Mouse (Mus musculus) C2C12 (cell line): Measurements from ENCODE around the gene Cdh22. TPM values are rescaled to one million over a fixed set of nuclear protein-coding genes. Genes with fewer than 3 reads are reported as not detected.

Source experiments
- H3K27me3 ChIP-seq: one replicate; pipeline ENCODE4 v1.6.1; 2011; ENCODE audit not compliant: control insufficient read depth, insufficient read depth, insufficient read length
- H3K36me3 ChIP-seq: one replicate; pipeline ENCODE4 v1.6.1; 2011; ENCODE audit not compliant: control insufficient read depth, insufficient read depth
- H3K4me3 ChIP-seq: one replicate; pipeline ENCODE4 v1.5.1; 2011; ENCODE audit warnings: mild to moderate bottlenecking, control low read depth; ENCODE audit not compliant: poor library complexity, insufficient read depth, severe bottlenecking
- H3K79me2 ChIP-seq: one replicate; pipeline ENCODE4 v1.6.1; 2011; ENCODE audit not compliant: control insufficient read depth, insufficient read depth
- H3K79me3 ChIP-seq: one replicate; pipeline ENCODE4 v1.6.1; 2011; ENCODE audit warnings: low read depth, control low read depth
- H3ac ChIP-seq: one replicate; pipeline ENCODE3; 2011; ENCODE audit warnings: low read depth; ENCODE audit not compliant: control insufficient read depth, insufficient read length
- CEBPB ChIP-seq: IDR thresholded peaks from one replicate; pipeline ENCODE4 v1.6.1; 2011; ENCODE audit warnings: low read depth, mild to moderate bottlenecking, control low read depth, moderate library complexity
- CTCF ChIP-seq: IDR thresholded peaks from one replicate; pipeline ENCODE4 v1.5.1; 2011; ENCODE audit not compliant: control insufficient read depth, insufficient read depth, insufficient read length
- FOSL1 ChIP-seq: IDR thresholded peaks from one replicate; pipeline ENCODE4 v1.8.0; 2011; ENCODE audit warnings: mild to moderate bottlenecking, low read length; ENCODE audit not compliant: poor library complexity, insufficient read depth, severe bottlenecking
- MAX ChIP-seq: IDR thresholded peaks from one replicate; pipeline ENCODE4 v1.6.1; 2011; ENCODE audit warnings: mild to moderate bottlenecking, control low read depth
- MYOD1 ChIP-seq: IDR thresholded peaks from one replicate; pipeline ENCODE4 v1.6.1; 2011; ENCODE audit warnings: low read depth; ENCODE audit not compliant: control insufficient read depth, insufficient read length
- MYOG ChIP-seq: IDR thresholded peaks from one replicate; pipeline ENCODE4 v1.6.1; 2011; ENCODE audit not compliant: control insufficient read depth, insufficient read length; ENCODE audit errors: extremely low read depth
- USF1 ChIP-seq: IDR thresholded peaks from one replicate; pipeline ENCODE4 v1.6.1; 2011; ENCODE audit warnings: low read depth, mild to moderate bottlenecking, control low read depth, moderate library complexity
- polyA plus RNA-seq: library from polyadenylated mRNA; unstranded; fragments of >200 nt; fragmentation: generic; extraction: Trizol; gene quantifications from one replicate; pipeline ENCODE4 v1.2.1, GENCODE M21; 2012; ENCODE audit warnings: missing spikeins

Gene Cdh22
- polyA plus RNA-seq, 1 experiment: 0.02 TPM

DNA sequence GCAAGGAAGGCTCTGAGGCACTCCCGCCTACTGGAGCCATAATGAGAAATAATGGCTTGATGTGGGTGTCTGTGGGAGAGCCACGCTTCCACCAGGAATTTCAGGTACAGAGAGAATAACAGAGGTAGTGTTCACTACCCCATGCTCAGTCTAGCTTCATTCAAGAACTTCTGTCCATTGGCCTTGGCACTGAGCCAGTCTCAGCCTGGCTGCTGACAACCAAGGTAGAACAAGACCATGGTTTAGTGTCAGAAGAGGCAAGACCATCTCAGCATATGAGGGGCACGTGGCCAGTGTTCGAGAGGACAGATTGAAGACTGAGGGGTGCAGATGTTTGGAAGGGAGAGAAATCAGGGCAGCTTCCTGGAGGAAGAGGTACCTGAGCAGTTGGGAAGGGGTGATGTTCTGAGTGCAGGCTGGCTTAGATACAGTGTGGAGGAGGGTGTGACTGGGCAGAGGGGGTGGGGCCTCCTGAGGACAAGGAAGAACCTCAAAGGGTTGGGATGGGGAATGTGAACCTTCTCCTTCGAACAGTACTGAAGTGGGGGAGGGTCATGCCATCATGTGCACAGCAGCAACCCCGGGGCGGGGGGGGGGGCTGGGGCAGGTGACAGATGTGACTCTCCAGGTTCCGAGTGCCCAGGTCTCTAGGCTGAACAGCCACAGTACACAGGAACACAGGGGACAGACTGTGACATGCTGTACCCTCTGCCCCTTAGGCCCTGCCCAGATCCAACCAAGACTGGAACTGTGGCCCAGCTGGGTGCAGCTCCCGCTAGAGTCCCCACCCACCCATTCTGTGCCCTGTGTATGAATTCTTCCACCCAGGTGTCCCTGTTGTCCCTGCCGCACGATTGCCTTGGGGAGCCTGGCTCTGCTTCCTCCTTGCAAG, 52.3 kb downstream of the Cdh22 start:
- Histone ChIP-seq H3ac (no peak overlapping the region), H3K79me3 (no peaks in the 10 kb centered on the region), H3K79me2 (no peaks in the 10 kb centered on the region), H3K4me3 (no peak overlapping the region), H3K36me3 (no peaks in the 10 kb centered on the region), H3K27me3 (peaks cover 71% of the 10 kb centered on the region)
- no peak for TF ChIP-seq FOSL1
- no peak for TF ChIP-seq MYOG
- no peak for TF ChIP-seq MYOD1
- TF ChIP-seq MAX: no peak
- TF ChIP-seq CEBPB: no peak
- TF ChIP-seq USF1: no peak
- TF ChIP-seq CTCF: no peak

DNA sequence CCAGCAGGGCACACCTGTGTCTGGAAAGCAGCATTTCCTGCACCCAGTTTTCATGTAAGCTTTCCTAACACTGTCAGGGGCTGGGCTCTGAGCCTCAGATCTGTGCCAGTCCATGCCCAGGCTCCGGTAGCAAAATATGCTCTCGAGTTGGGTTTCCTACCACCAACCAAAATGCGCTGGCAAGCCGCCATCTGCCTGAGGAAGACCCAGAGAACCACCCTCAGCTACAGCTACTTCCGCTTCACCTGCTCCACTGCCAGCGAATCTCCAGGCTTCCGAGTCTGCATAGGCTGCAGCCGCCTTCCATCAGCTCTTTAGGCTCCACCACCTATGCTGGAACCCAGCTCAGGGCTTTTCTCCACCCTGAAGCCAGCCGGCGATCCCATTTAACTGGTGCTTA, 55.4 kb downstream of the Cdh22 start:
- Histone ChIP-seq H3K36me3 (no peaks in the 10 kb centered on the region), H3K27me3 (peaks cover 84% of the 10 kb centered on the region), H3K4me3 (no peak overlapping the region), H3K79me2 (no peaks in the 10 kb centered on the region), H3ac (no peak overlapping the region), H3K79me3 (no peaks in the 10 kb centered on the region)
- no peak for TF ChIP-seq MYOD1
- no peak for TF ChIP-seq USF1
- no peak for TF ChIP-seq MAX
- no peak for TF ChIP-seq CTCF
- TF ChIP-seq CEBPB: no peak
- no peak for TF ChIP-seq FOSL1
- no peak for TF ChIP-seq MYOG

DNA sequence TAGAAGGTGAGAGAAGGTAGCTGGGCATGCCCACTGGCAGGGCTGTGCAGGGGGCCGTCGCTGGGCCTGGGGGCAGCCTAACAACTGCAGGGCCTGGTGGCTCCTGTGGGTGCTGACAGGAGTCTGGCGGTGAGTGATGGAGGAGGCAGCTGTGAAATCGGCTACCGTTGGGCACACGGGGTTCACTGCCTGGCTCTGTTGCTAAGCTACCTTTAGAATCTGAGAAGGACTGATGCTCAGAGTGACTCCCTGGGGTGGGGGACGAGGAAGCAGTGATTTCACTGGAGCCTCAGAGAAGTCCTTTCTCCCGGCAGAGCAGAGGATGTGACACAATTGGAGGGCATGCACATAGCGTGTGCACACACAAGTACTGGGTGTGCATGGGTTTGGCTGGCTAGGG, 57.7 kb downstream of the Cdh22 start:
- H3ac ChIP-seq: no peak overlapping the region
- no peak overlapping the region for H3K4me3 ChIP-seq
- no peak for TF ChIP-seq USF1
- no peak for TF ChIP-seq MYOD1
- TF ChIP-seq MAX: no peak
- TF ChIP-seq CTCF: no peak
- no peak for TF ChIP-seq MYOG
- no peak for TF ChIP-seq FOSL1
- no peak for TF ChIP-seq CEBPB
- peaks cover 78% of the 10 kb centered on the region for H3K27me3 ChIP-seq
- H3K79me3 ChIP-seq: no peaks in the 10 kb centered on the region
- H3K36me3 ChIP-seq: no peaks in the 10 kb centered on the region
- H3K79me2 ChIP-seq: no peaks in the 10 kb centered on the region

DNA sequence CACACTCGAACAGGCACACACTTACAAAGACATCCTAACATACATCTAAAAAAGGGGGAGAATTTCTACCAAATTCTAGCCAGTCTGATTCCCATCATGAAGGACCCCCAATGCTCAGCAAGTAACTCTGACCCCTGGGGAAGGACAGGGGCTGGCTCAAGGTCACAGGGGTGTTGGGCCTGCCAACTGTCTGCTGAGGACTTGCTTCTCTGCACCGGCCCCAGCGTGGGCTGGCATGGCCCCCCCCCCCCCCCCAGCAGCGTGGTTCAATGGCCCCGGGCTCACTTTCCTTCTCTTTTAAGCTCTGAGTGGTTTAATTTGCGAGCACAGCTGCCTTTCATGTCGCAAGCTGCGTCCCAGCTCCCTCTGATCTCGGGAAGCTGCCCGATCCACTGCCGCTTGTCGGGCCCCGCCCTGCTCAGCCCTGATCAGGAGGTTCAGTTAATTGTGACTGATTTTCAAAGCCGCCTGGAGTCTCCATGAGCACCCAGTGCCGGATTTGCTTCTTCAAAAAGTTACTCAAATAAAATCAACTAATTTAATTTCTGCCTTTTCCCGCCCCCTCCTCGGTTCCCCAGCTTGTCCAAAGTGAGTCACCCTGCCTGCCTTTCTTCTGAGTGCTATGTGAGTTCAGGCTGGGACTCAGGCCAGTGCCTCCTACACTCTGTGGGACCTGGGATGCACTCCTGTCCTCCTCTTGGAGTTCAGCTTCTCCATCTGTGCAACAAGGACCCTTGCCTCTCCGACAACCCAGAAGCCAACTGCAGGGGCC, 67.8 kb downstream of the Cdh22 start:
- Histone ChIP-seq H3K27me3 (peaks cover 83% of the 10 kb centered on the region), H3K79me3 (no peaks in the 10 kb centered on the region), H3K4me3 (no peak overlapping the region), H3K79me2 (no peaks in the 10 kb centered on the region), H3K36me3 (no peaks in the 10 kb centered on the region), H3ac (no peak overlapping the region)
- no peak for TF ChIP-seq MYOG
- TF ChIP-seq CTCF: no peak
- TF ChIP-seq CEBPB: no peak
- TF ChIP-seq MAX: no peak
- TF ChIP-seq FOSL1: no peak
- TF ChIP-seq MYOD1: no peak
- TF ChIP-seq USF1: no peak

DNA sequence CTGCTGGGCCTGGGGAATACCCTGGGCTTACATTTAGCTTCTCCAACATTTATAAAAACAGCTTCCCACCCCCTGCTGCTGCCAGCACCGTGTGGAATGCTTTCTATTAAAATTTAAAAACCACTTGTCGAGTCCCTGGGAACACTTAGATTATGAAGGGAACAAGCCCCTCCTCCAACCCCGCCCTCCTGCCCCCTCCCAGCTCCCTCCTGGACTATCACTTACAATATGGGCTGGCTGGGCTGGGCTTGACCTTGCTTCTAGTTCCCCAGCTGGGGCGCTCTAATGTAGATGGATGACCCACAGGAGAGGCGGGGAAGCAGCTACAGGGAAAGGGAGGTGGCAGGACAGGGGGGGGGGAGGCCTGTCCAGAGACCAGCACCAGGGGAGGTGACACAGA, 72.4 kb downstream of the Cdh22 start:
- H3K27me3 ChIP-seq: peaks cover 44% of the 10 kb centered on the region
- H3ac ChIP-seq: no peak overlapping the region
- no peak for TF ChIP-seq MYOG
- TF ChIP-seq FOSL1: no peak
- no peak for TF ChIP-seq MYOD1
- no peak for TF ChIP-seq USF1
- TF ChIP-seq MAX: no peak
- TF ChIP-seq CTCF: no peak
- no peak for TF ChIP-seq CEBPB

More for the DNA sequence above, 72.4 kb downstream of the Cdh22 start:
- no peaks in the 10 kb centered on the region for H3K79me3 ChIP-seq
- H3K79me2 ChIP-seq: no peaks in the 10 kb centered on the region
- H3K36me3 ChIP-seq: no peaks in the 10 kb centered on the region
- no peak overlapping the region for H3K4me3 ChIP-seq
